Mouse (Mus musculus): ENCODE results near the gene D13Ertd608e. TPM values are rescaled to one million over a fixed set of nuclear protein-coding genes. Genes with fewer than 3 reads are reported as not detected.
A peak's percentile ranks its signal among the peaks of the same experiment; 100 is the strongest.
"Not testable (repeated sequence)": the region's sequence is repeated elsewhere in the genome, so short reads cannot be mapped to it uniquely, and the experiment has no call there.

Gene D13Ertd608e
- polyA plus RNA-seq, 1 experiment = not detected

- no peak for TF ChIP-seq CTCF (IDR thresholded peaks at IDR 0.05; ENCODE audit: extremely low read depth, insufficient read length, insufficient replicate concordance, low read depth, low read length)
- TF ChIP-seq POLR2A (IDR thresholded peaks at IDR 0.05; ENCODE audit: low read depth, low read length) = no peak
- WGBS = 32% methylated on average over 2 of the region's 2 CpGs
- Histone ChIP-seq H3K4me3 (ENCODE audit: low read depth, low read length) (no peak overlapping the region), H3K36me3 (ENCODE audit: control insufficient read depth, insufficient read depth, low read length) (no peaks in the 10 kb centered on the region), H3K27ac (ENCODE audit: insufficient read depth, low read depth, low read length) (no peak overlapping the region), H3K27me3 (ENCODE audit: control insufficient read depth, insufficient read depth, low read length) (no peaks in the 10 kb centered on the region), H3K4me1 (ENCODE audit: control insufficient read depth, insufficient read depth, insufficient read length, low read length) (no peaks in the 10 kb centered on the region)
These were observed 26.9 kb upstream of the D13Ertd608e start for GRCm38 (mm10) chr13:119808937-119809336.

GRCm38 (mm10) chr13:119810031-119810430 is 25.8 kb upstream of the D13Ertd608e start:
- H3K4me1 ChIP-seq (ENCODE audit: control insufficient read depth, insufficient read depth, insufficient read length, low read length) = no peaks in the 10 kb centered on the region
- 80% methylated on average over 9 of the region's 9 CpGs for WGBS
- no peaks in the 10 kb centered on the region for H3K36me3 ChIP-seq (ENCODE audit: control insufficient read depth, insufficient read depth, low read length)
- TF ChIP-seq CTCF (IDR thresholded peaks at IDR 0.05; ENCODE audit: extremely low read depth, insufficient read length, insufficient replicate concordance, low read depth, low read length) (no peak), POLR2A (IDR thresholded peaks at IDR 0.05; ENCODE audit: low read depth, low read length) (no peak)
- no peaks in the 10 kb centered on the region for H3K27me3 ChIP-seq (ENCODE audit: control insufficient read depth, insufficient read depth, low read length)
- H3K27ac ChIP-seq (ENCODE audit: insufficient read depth, low read depth, low read length) = no peak overlapping the region
- H3K4me3 ChIP-seq (ENCODE audit: low read depth, low read length) = no peak overlapping the region

GRCm38 (mm10) chr13:119816798-119817197 is 19.0 kb upstream of the D13Ertd608e start:
- WGBS = 39% methylated on average over 8 of the region's 8 CpGs
- Histone ChIP-seq H3K4me3 (ENCODE audit: low read depth, low read length) (no peak overlapping the region), H3K4me1 (ENCODE audit: control insufficient read depth, insufficient read depth, insufficient read length, low read length) (no peaks in the 10 kb centered on the region), H3K27ac (ENCODE audit: insufficient read depth, low read depth, low read length) (no peak overlapping the region), H3K27me3 (ENCODE audit: control insufficient read depth, insufficient read depth, low read length) (no peaks in the 10 kb centered on the region), H3K36me3 (ENCODE audit: control insufficient read depth, insufficient read depth, low read length) (no peaks in the 10 kb centered on the region)
- no peak for TF ChIP-seq CTCF (IDR thresholded peaks at IDR 0.05; ENCODE audit: extremely low read depth, insufficient read length, insufficient replicate concordance, low read depth, low read length)
- no peak for TF ChIP-seq POLR2A (IDR thresholded peaks at IDR 0.05; ENCODE audit: low read depth, low read length)

- Histone ChIP-seq H3K4me3 (ENCODE audit: low read depth, low read length) (no peak overlapping the region), H3K36me3 (ENCODE audit: control insufficient read depth, insufficient read depth, low read length) (no peaks in the 10 kb centered on the region), H3K27me3 (ENCODE audit: control insufficient read depth, insufficient read depth, low read length) (no peaks in the 10 kb centered on the region), H3K4me1 (ENCODE audit: control insufficient read depth, insufficient read depth, insufficient read length, low read length) (no peaks in the 10 kb centered on the region), H3K27ac (ENCODE audit: insufficient read depth, low read depth, low read length) (no peak overlapping the region)
- TF ChIP-seq CTCF (IDR thresholded peaks at IDR 0.05; ENCODE audit: extremely low read depth, insufficient read length, insufficient replicate concordance, low read depth, low read length) = no peak
- no peak for TF ChIP-seq POLR2A (IDR thresholded peaks at IDR 0.05; ENCODE audit: low read depth, low read length)
- 35% methylated on average over 2 of the region's 2 CpGs for WGBS
These were observed 18.1 kb upstream of the D13Ertd608e start for GRCm38 (mm10) chr13:119817579-119818206.

- H3K36me3 ChIP-seq (ENCODE audit: control insufficient read depth, insufficient read depth, low read length); H3K4me1 ChIP-seq (ENCODE audit: control insufficient read depth, insufficient read depth, insufficient read length, low read length); H3K27ac ChIP-seq (ENCODE audit: insufficient read depth, low read depth, low read length); H3K27me3 ChIP-seq (ENCODE audit: control insufficient read depth, insufficient read depth, low read length); H3K4me3 ChIP-seq (ENCODE audit: low read depth, low read length): not testable (repeated sequence)
These were observed 5.7 kb upstream of the D13Ertd608e start, which contains the start of gene AF067063 for GRCm38 (mm10) chr13:119830116-119830515. Gene AF067063 (minus strand): TSS chr13:119830216.

- H3K4me1 ChIP-seq (ENCODE audit: control insufficient read depth, insufficient read depth, insufficient read length, low read length); H3K36me3 ChIP-seq (ENCODE audit: control insufficient read depth, insufficient read depth, low read length); H3K27ac ChIP-seq (ENCODE audit: insufficient read depth, low read depth, low read length); H3K27me3 ChIP-seq (ENCODE audit: control insufficient read depth, insufficient read depth, low read length): not testable (repeated sequence)
- TF ChIP-seq CTCF (IDR thresholded peaks at IDR 0.05; ENCODE audit: extremely low read depth, insufficient read length, insufficient replicate concordance, low read depth, low read length) = peak; percentile 30; the same call in 1 of the 2 replicates
- WGBS = 10% methylated on average over 23 of the region's 23 CpGs
- H3K4me3 ChIP-seq (ENCODE audit: low read depth, low read length) = peak overlapping the region; percentile 63
These were observed 562 bp downstream of the D13Ertd608e start for GRCm38 (mm10) chr13:119836324-119836811.

GRCm38 (mm10) chr13:119837719-119838337 is 2.0 kb downstream of the D13Ertd608e start:
- H3K27ac ChIP-seq (ENCODE audit: insufficient read depth, low read depth, low read length); H3K4me1 ChIP-seq (ENCODE audit: control insufficient read depth, insufficient read depth, insufficient read length, low read length); H3K36me3 ChIP-seq (ENCODE audit: control insufficient read depth, insufficient read depth, low read length); H3K4me3 ChIP-seq (ENCODE audit: low read depth, low read length); H3K27me3 ChIP-seq (ENCODE audit: control insufficient read depth, insufficient read depth, low read length): not testable (repeated sequence)
- WGBS = 9% methylated on average over 14 of the region's 23 CpGs

GRCm38 (mm10) chr13:119839982-119840381 is 4.2 kb downstream of the D13Ertd608e start:
- H3K4me3 ChIP-seq (ENCODE audit: low read depth, low read length); H3K4me1 ChIP-seq (ENCODE audit: control insufficient read depth, insufficient read depth, insufficient read length, low read length); H3K27ac ChIP-seq (ENCODE audit: insufficient read depth, low read depth, low read length); H3K27me3 ChIP-seq (ENCODE audit: control insufficient read depth, insufficient read depth, low read length); H3K36me3 ChIP-seq (ENCODE audit: control insufficient read depth, insufficient read depth, low read length): not testable (repeated sequence)
- 19% methylated on average over 6 of the region's 6 CpGs for WGBS

GRCm38 (mm10) chr13:119862399-119862798 is 26.6 kb downstream of the D13Ertd608e start:
- no CpG with 5 or more reads among the region's 6 CpGs for WGBS
- not testable (repeated sequence) for H3K36me3 ChIP-seq (ENCODE audit: control insufficient read depth, insufficient read depth, low read length); H3K4me3 ChIP-seq (ENCODE audit: low read depth, low read length); H3K27ac ChIP-seq (ENCODE audit: insufficient read depth, low read depth, low read length); H3K4me1 ChIP-seq (ENCODE audit: control insufficient read depth, insufficient read depth, insufficient read length, low read length); H3K27me3 ChIP-seq (ENCODE audit: control insufficient read depth, insufficient read depth, low read length)

GRCm38 (mm10) chr13:119864395-119864999 is 28.7 kb downstream of the D13Ertd608e start:
- H3K27me3 ChIP-seq (ENCODE audit: control insufficient read depth, insufficient read depth, low read length); H3K27ac ChIP-seq (ENCODE audit: insufficient read depth, low read depth, low read length); H3K4me3 ChIP-seq (ENCODE audit: low read depth, low read length); H3K36me3 ChIP-seq (ENCODE audit: control insufficient read depth, insufficient read depth, low read length); H3K4me1 ChIP-seq (ENCODE audit: control insufficient read depth, insufficient read depth, insufficient read length, low read length): not testable (repeated sequence)
- 55% methylated on average over 6 of the region's 7 CpGs for WGBS
